Mouse (Mus musculus) gastrocnemius, adult 18-20 months (tissue): ENCODE results near the gene Vmn1r1. TPM values are rescaled to one million over a fixed set of nuclear protein-coding genes. Genes with fewer than 3 reads are reported as not detected.
A peak's percentile ranks its signal among the peaks of the same experiment; 100 is the strongest.

Experiments used
- DNase-seq: peaks from one replicate; pipeline ENCODE4 v3.0.0; 2021; ENCODE audit warnings: low spot score
- total RNA-seq, 2 experiments: library from RNA; stranded (reverse); gene quantifications; 2 replicates each; pipeline ENCODE4 v1.2.3; 2021

Vmn1r1 gene
- total RNA-seq, 2 experiments from 2014 or later, result not detected

DNA sequence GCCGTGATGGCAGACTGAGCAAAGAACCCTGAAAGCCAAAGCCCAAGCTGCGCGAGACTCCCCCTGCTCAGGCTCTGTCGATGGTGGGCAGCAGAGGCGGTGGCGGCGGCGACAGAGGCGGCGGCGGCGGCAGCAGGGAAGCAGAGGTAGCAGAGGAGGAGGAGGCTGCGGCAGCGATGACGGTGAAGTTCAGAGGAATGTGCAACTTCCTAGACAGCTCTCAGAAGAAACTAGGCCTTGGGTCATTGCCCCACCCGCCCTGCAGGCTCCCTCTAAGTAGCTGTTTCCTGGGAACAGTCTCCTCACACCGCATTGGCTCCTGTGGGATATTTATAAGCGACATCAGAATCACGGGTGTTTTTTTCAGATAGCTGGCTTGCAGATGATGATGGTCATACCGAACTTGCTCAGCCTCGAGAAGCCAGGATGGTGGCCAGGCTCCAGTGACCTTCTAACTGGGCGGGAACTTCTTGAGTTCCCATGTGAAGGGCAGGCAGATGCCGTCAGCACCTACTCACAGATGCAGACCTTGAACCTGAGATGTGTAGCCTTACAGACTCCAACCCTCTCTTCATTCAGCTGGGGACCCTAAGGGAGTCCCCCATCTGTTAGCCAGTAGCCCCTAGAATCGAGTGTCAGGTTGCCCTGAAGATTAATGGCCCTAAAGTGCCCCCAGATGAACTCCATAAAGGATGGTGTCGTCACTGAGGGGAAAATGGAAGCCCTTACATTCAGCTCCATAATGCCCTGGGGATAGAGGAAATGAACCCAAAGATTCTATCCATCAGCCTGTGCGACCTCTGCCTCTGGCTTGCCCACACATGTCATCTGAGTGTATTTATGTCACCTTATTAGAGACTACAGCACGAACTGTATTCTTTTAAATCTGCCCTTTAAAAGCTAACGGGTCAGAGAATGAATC is 26.8 kb downstream of the Vmn1r1 start:
- no peak for DNase-seq

DNA sequence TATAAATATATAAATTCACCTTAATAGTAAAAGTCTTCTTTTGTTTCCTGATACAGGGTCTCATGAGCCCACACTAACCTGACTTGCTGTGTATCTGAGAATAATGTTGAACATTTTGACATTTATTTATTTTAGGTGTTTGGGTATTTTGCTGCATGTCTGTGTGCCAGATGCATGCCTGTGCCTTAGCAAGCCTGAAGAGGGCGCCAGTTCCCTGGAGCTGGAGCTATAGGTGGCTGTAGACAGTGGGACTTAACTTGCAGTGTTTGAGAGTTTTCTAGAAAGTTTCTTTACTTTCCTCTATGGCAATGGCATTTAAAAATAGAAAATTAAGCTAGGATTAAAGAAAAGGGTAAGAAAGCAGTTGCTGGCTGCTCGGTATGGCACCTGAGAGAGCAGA is 33.5 kb downstream of the Vmn1r1 start:
- DNase-seq, result no peak

DNA sequence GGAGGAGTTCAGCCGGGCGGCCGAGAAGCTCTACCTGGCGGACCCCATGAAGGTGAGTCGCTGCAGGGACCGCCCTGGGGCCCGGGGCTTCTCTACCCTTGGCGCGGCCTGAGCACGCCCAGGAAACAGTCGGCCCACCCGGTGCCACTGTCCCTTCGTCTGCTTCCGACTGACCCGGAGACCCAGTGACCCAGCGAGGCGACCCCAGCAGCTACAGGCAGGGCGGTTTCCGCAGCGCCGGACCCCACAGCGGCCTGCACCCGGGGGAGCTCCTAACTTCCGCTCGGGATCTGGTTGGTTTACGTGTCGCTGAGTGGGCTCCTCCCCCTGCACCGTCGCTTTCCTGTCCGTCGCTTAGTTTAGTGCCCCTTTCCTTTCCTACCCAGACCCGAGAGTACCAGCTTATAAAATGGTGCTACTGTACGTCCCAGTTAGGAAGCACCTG is 39.3 kb downstream of the Vmn1r1 start:
- DNase-seq, result peak; percentile 68

DNA sequence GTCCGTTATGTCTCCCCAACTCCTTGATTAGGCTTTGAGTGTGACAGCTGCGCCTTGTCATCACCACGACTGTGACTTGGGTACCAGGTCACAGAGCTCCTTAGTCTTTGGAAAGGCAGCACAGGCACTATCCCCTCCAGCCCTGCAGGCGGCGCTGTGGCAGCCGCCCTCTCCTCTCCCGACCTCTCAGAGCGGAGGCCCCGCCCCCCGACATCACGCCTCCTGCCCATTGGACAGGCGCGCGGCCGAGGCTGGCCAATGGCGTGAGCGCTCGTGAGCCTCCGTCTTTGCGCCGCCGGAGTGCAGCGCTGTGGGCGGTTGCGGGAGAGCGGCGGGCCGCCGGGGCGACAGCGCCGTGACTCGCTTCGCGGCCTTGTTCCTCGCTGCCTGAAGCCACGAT is 39.8 kb downstream of the Vmn1r1 start, which contains the start of gene Srp9:
Srp9 (plus strand) TSS at position 232 of the 400 bp plus-strand sequence.
- peak; percentile 98 for DNase-seq

DNA sequence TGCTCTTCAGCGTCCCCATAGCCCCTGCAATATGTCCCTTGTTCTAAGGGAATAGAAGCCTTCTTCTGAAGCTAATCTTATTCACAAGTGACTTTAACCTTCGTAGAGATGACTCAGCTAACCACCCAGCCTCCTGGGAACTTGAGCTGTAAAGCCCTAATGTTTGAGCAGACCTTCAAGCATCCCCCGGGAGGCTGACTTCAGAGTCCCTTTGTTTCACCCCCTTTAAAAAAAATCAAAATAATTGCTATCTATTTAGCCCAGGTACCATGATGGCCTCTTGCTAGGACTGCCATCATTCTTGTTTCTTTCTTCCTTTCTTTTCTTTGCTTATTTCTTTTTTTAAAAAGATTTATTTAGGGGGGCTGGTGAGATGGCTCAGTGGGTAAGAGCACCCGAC is 41.9 kb downstream of the Vmn1r1 start:
- no peak for DNase-seq

DNA sequence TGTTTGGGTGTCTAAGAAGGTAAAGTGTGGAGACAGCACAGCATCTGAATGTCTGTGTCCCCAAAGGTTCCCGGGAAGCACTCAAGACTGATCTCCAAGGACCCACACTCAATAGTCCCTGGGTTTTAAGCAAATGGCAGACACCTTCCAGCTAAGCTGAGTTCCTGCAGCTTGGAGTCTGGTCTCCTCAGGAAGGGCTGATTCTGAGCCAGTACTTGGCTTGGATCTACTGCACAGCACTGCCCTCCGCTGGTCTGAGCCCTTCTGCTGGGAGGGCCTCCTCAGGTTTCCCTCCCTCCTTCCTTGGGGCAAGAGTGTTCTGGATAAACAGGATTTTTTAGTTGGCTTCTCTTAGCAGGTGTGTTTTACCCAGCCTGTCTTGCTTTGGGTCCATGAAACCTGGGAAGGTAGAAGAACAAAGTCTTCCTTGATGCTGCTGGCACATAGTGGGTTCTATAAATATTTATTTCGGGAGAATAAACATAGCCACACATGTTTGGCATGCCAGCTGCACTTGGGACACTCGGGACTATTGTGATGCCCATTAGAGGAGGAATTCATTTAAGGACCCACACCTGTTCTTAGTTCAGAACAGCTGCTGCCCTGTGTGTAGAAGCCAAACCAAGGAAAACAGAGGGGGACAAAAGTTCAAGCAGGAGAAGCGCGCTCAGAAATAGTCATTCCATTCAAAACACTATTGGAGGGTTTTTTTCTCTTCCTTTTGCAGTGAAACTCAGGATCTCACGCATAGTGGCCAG is 48.5 kb downstream of the Vmn1r1 start:
- peak; percentile 50 for DNase-seq

DNA sequence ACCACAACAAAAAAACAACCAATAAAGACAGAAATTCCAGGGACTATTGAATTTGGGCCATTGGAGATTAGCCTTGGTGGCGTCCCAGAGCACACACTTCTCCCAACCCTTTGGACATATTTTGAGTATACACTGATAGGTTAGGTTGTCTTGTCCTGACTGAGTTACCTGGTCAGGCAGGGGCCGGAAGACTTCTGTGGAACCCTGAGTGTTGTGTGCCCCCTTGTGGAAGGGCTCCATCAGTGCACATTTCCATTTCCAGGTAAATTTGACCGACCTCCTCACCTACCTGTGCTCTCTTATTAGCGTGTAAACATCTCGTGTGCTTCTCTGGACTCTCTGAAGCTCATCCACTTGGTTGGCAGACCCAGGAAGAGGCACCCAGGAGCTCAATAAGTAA is 49.1 kb downstream of the Vmn1r1 start:
- no peak for DNase-seq

DNA sequence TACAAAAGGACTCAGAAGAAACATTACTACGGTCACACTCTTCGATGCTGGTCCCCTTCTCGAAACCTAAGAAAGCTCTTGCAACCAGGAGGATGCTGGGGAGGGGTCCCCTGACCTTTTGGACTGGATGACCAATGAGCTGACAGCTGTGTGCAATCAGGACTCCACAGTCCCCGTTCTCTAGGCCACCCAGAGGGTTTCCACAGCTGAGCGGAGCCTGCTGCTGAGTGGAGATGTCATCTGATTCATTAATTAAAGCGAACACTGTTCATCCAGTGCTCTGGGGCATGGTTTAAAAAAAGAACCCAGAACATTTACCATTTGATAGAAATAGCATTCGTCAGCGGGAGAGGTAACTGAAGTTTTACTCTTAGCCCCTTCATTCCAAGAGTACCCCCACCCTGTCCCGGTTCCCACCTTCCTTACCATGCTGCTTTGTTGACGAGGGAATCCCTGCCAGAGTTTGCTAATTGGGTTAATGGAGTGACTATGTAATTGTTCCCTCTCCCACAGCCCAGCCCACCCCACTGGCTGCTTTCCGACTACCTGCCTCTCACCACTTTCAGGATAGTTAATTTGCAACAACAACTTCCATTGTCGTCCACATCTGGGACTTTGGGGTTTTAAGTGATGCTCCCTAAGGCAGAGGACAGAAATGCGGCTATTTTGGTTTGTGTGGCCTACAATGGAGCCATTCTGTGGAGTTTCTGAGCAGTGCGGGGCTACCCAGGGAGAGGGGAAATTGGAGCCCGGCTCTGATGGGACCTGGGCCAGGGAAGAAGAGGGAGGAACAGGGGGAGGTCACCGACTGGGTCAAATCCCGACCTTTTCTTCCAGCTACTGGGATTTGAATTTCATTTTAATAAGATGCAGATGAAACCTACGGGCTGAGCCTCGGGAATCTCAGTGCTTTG is 50.4 kb downstream of the Vmn1r1 start:
- no peak for DNase-seq

DNA sequence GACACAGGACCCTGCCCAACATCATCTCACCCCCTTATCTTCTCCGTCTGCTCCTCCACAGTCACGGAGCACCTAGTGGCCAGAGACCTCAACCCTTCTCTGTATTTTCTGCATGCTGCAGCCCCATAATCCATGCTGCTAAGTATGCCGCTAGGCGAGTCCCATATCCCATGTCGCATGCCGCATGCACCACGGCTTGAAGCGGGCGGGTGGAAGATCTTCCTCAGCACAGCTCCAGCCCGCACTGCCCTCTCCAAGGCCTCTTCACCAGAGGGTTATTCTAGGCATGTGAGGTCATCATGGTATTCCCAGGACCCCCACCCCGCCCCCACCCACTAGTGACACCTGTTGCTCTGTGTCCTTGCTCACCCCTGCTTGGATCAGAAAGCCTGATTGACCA is 51.2 kb downstream of the Vmn1r1 start:
- no peak for DNase-seq

DNA sequence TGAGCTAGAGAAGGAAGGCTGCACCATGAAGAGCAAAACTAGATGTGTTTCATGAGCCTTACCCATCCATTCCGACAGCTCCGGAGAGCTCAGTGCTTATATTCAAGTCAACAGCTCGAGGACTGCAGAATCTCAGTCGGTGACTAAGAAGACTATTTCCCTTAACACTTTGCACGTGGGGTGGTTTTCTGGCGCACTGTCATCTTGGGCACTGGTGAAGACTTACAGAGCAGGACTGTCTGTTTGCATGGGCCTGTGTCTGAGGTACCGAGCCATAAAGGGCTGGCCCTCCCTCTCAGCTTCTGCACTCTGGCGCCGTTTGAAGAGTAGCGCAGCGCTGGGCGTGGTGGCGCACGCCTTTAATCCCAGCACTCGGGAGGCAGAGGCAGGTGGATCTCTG is 51.9 kb downstream of the Vmn1r1 start:
- no peak for DNase-seq

DNA sequence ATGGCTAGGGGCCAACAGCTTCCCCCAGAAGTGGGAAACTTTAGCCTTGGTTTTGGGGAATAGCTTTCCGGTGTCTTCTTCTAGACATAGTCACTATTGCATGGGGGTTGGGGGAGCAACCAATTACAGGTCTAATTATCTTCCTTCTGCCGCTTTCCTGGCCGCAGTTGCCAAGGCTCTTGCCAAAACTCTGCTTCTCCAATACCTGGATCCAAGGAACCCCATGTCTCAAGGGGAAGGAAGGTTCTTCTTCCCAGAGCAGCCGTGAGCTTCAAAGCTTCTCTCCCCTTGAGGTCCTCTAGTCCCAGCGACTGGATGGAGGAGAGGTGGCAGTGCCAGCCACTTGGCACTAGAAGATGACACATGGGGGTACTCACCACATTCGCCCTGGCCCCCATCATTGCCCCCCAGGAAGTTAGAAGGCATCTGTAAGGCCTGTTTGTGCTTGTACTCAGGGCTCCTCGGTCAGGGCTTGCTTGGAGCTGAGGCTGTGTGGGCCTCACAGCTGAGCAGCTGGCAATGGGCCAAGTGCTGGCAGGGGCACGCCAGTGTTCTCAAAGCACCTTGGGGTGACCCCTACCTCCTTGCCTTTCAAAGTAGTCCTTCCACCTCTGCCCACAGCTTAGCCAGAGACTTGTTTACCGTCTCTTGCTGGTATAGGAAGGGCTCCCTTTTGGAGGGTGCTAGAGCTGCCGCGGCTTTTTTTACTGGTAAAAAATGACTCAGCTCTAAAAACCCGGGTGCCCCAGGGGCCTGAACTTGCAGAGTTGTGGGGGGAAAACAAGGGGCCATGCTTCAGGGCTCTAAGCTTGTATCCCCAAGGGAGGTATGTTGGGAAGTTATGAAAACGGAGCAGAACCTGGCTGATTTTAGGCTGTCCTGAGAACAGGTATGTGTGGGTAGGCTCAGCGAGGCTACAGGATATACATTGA is 52.6 kb downstream of the Vmn1r1 start:
- DNase-seq, result no peak

DNA sequence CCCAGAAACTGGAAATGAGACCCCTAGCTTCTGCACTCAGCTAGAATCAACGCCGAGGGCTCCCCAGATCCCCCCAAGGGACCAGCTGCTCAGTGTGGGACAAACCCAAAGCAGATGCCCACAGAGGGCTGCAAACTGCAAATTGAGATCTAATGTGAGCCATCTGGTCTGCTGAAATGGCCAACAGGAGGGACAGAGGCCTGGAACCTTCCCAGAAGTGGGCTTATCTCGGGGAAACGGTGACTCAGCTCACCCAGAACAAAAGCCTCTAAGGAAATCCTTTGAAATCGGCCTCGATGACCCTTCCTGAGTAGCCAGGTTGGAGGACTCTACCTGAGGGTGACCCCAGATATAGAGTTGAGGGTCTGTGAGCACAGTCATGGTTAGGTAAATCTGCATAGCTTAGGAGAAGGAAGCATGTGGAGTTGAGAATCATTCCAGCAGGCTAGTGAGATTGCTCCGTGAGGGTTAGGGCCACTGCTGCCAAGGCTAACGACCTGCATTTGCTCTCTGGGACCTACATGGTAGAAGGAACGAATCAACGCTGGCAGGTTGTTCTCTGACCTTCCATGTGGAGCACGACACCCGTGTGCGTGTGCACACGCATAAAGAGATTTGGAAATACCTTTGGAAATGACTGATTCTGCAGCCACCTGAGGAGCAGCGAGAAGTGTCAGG is 53.4 kb downstream of the Vmn1r1 start:
- no peak for DNase-seq

DNA sequence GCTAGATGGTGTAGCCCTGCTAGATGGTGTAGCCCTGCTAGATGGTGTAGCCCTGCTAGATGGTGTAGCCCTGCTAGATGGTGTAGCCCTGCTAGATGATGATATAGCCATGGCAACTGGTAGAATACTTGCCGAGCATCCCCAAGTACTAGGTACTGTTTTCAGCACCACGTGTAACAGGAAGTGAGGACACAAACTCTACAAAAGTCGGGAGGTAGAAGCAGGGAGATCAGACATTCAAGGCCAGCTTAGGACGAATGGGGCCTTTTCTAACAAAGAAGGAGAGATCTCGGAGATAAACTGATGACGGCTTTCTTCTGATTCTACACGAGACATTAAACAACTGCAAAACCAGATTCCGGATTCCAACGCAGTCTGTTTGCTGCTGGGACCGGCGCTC is 54.1 kb downstream of the Vmn1r1 start:
- DNase-seq, result no peak

DNA sequence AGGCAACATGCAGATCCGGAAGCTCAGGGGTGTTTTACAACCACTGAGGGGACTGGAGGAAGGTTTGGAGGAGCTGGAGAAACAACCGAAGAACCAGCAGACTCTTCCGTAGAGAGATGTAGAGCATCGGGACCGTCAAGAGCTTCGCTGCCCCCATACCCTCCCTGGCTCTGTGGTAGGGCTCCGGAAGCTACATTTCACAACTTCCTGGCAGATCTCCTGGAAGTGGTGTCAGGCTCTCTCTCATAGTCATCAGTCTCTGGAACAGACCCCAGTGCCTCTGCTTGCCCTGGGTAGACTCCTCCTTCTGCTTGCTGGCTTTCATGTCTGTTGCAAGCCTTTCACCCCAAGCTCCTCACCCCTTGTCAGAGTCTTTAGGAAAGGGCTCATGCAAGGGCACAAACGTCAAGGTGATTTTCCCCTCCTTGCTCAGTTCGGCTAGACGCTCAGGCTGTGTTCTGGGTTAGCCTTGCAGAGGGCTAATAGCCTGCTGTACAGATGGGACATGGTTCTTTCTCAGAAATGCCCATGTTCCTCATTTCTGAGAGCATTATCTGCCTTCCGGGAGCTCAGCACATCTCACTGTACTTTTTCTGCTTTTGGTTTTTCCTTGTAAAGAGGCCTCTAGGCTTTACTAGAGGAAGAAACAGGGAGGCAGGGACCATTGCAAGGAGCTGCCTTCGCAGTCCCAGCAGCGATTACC is 55.7 kb downstream of the Vmn1r1 start:
- DNase-seq, result peak; percentile 77

DNA sequence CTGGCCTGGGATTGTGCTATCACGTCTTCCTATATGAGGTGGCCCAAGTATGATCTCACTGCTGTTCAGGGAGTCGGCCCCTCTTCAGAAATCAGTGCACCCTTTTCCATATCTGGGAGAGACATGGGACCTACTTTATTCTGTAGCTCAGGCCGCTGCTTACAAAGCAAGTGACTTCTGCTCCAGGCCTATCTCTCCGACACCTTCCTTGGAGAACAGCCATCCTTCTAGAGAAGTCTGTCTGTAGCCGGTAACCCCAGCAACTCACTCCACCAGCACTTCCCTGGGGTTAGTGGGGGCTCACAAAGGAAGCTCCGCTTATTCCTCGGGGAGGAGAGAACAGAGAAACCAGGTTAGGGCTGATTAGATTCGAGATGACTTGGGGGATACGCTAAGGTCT is 57.0 kb downstream of the Vmn1r1 start:
- no peak for DNase-seq

DNA sequence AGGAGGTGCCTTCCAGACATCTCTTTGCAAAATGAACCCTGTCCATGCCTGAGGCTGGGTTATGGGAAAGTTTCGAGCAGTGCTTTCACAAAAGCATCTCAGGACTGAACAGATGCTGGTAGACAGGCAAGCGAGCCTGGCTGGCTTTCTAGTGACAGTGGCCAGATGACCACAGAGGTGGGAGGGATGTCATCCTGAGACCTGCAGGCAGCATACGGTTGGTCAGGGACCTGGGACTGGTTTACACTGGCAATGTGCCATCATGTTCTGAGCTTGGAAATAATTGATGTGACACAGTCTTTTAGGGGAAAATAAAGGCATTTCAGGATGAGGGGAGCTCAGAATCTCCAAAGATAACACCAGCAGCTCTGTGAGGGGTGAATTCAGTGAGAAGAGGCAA is 59.3 kb downstream of the Vmn1r1 start:
- DNase-seq, result no peak
